Mouse (Mus musculus) left cerebral cortex, postnatal 14 days (tissue): ENCODE measurements around the gene Ndufb4. TPM values are rescaled to one million over a fixed set of nuclear protein-coding genes. Genes with fewer than 3 reads are reported as not detected.

Source experiments
- DNase-seq, 2 experiments: peaks; one replicate each; pipeline ENCODE4 v3.0.0; 2021 to 2022; ENCODE audit warnings: low spot score in 2 of 2, mixed read lengths in 1 of 2
- intact Hi-C: fragments of 180-260 bp; cut with DNase I; formaldehyde crosslinking; loops from one replicate; pipeline ENCODE4 v1.15.1; 2025
- total RNA-seq, 2 experiments: library from RNA; stranded (reverse); gene quantifications; 2 replicates each; pipeline ENCODE4 v1.2.3; 2021

Ndufb4 gene
- total RNA-seq, 2 experiments from 2014 or later, result 73.9 to 77.1 TPM

GRCm38 (mm10) chr16:37683154-37684130, 29.2 kb upstream of the Ndufb4 start:
- no peak for DNase-seq
- intact Hi-C loops, result loop anchor here (2.0 to 10.0 kb wide), 5 partner anchors 129 to 571 kb away; partner anchors contain the start of genes Gsk3b, Lrrc58 and Stxbp5l

DNA sequence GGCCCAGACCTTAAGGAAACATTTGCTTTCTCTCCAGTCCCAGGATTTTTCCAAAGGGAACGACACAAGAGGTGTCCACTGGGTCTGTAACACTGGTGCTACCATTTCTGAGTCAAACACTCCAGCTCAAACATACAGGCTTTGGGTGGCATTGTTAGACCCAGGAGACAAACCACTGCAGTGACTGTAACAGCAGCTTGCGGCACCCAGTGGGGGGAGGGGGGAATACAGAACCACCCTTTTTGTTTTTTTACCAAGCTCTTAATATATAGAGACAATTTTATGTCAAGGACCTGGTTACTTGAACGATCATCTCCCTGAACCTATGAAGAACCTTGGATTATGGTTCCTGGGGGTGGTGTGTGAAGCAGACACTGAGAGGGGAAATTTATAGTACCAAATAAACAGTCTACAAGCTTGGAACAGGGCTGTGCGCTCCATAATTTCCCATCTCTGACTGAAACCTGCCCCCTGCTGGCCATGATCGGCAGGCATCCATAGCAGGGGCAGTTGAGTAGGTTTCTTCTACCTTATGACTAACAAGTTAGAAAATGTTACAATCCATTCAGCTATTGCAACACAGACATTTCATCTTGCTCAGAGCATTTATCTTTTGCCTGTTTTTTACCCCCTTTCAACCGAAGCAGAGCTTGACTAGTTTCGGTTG, 28.2 kb upstream of the Ndufb4 start:
- intact Hi-C loops, result loop anchor here (5.0 to 10.0 kb wide), 4 partner anchors 185 to 570 kb away; partner anchors contain the start of genes Gsk3b, Lrrc58 and Stxbp5l

GRCm38 (mm10) chr16:37680831-37681230, 26.6 kb upstream of the Ndufb4 start:
- intact Hi-C loops, result loop anchor here (5.0 to 10.0 kb wide), 4 partner anchors 186 to 569 kb away; partner anchors contain the start of genes Gsk3b, Lrrc58 and Stxbp5l
- no peak for DNase-seq

More for the DNA sequence above, 28.2 kb upstream of the Ndufb4 start:
- DNase-seq, result peak; percentile 90 to 92

- no peak for DNase-seq
- intact Hi-C loops, result loop anchor here (5.0 to 10.0 kb wide), 4 partner anchors 187 to 568 kb away; partner anchors contain the start of genes Gsk3b, Lrrc58 and Stxbp5l
Observed at GRCm38 (mm10) chr16:37680216-37680615, 26.0 kb upstream of the Ndufb4 start.

- intact Hi-C loops, result no loop called here
- DNase-seq, result no peak
Observed at GRCm38 (mm10) chr16:37677586-37677985, 23.3 kb upstream of the Ndufb4 start.

GRCm38 (mm10) chr16:37676677-37677072, 22.4 kb upstream of the Ndufb4 start:
- intact Hi-C loops, result no loop called here

GRCm38 (mm10) chr16:37676024-37676676, 21.9 kb upstream of the Ndufb4 start:
- DNase-seq, result peak; percentile 51 to 61

More at GRCm38 (mm10) chr16:37676677-37677072, 22.4 kb upstream of the Ndufb4 start:
- no peak for DNase-seq

GRCm38 (mm10) chr16:37675326-37675725, 21.1 kb upstream of the Ndufb4 start:
- no peak for DNase-seq
- intact Hi-C loops, result no loop called here

More at GRCm38 (mm10) chr16:37676024-37676676, 21.9 kb upstream of the Ndufb4 start:
- intact Hi-C loops, result no loop called here

DNA sequence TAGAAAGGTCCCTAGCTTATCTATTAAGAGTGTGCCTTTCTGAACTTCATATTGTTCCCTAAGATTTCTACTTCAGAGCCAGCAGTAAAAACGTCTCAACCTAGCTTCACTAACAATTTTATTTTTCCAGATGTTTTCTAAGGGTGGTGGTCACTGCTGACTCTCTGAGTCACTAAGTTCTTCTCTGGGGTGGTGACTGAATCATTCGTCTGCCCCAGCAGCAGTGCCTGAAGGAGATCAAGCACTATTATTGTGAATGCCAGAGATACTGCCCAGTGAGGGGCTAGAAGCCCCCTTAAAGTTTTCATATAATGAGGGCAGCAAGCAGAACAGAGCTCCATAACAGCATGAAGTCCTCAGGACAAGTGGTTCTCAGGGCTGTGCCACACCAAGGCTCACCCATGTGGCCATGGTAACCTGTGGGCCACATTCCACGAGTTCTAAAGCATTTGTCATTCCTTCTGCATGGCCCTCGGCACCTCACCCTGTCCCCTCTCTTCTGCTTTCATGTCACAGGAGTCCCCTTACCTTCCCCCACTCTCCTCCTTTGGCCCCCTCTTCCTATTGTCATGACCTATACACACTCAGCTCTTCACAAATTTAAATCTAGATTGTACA, 16.5 kb upstream of the Ndufb4 start:
- DNase-seq, result no peak
- intact Hi-C loops, result no loop called here

GRCm38 (mm10) chr16:37665394-37665935, 11.2 kb upstream of the Ndufb4 start:
- DNase-seq, result no peak
- intact Hi-C loops, result no loop called here

- no peak for DNase-seq
- intact Hi-C loops, result no loop called here
Observed at GRCm38 (mm10) chr16:37663643-37664459, 9.6 kb upstream of the Ndufb4 start.

- DNase-seq, result no peak
- intact Hi-C loops, result loop anchor here (10.0 kb wide), 1 partner anchor 272 kb away; the partner anchor contains the start of gene Stxbp5l
Observed at GRCm38 (mm10) chr16:37656796-37657195, 2.5 kb upstream of the Ndufb4 start.

GRCm38 (mm10) chr16:37655756-37656347, 1.6 kb upstream of the Ndufb4 start:
- no peak for DNase-seq
- intact Hi-C loops, result loop anchor here (10.0 kb wide), 1 partner anchor 271 kb away; the partner anchor contains the start of gene Stxbp5l

- DNase-seq, result no peak
- intact Hi-C loops, result loop anchor here (10.0 kb wide), 1 partner anchor 270 kb away; the partner anchor contains the start of gene Stxbp5l
Observed at GRCm38 (mm10) chr16:37654831-37655455, 690 bp upstream of the Ndufb4 start.

DNA sequence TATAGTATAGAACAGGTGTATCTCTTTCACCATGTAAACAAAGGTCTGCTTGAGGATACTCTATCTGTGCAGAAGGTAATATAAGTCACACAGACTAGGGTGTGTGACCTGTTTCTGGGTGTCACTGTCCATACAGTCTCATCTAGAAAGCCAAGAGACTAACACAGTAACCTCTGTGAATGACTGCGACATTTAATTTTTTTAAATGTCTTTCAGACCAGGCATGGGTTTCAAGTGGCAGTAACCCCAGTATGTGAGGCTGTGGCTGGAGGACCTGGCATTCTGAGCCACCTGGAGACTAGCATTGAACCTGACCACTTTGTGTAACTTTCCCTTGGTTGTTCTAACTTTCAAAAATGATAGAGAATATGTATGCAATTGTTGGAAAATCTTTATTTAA, 1.2 kb downstream of the Ndufb4 start:
- intact Hi-C loops, result loop anchor here (2.0 to 10.0 kb wide), 2 partner anchors 68 to 268 kb away; partner anchors contain the start of gene Stxbp5l
- DNase-seq, result no peak

- intact Hi-C loops, result loop anchor here (2.0 to 10.0 kb wide), 2 partner anchors 68 to 268 kb away; partner anchors contain the start of gene Stxbp5l
Observed at GRCm38 (mm10) chr16:37652654-37653053, 1.6 kb downstream of the Ndufb4 start.

More at GRCm38 (mm10) chr16:37652654-37653053, 1.6 kb downstream of the Ndufb4 start:
- no peak for DNase-seq
